Mouse (Mus musculus): ENCODE measurements around the gene Nop2. TPM values are rescaled to one million over a fixed set of nuclear protein-coding genes. Genes with fewer than 3 reads are reported as not detected.

Nop2 gene
- total RNA-seq, 2 experiments from 2014 or later: 24.4 to 25.3 TPM

- peak; percentile 60 for DNase-seq
These were observed 20.8 kb upstream of the Nop2 start for GRCm38 (mm10) chr6:125110927-125111326.

GRCm38 (mm10) chr6:125112553-125112952 is 19.2 kb upstream of the Nop2 start:
- no peak for DNase-seq

GRCm38 (mm10) chr6:125119387-125119786 is 12.3 kb upstream of the Nop2 start:
- no peak for DNase-seq

GRCm38 (mm10) chr6:125128724-125129123 is 3.0 kb upstream of the Nop2 start:
- DNase-seq: no peak

- no peak for DNase-seq
These were observed 1.9 kb upstream of the Nop2 start for GRCm38 (mm10) chr6:125129710-125130402.

- no peak for DNase-seq
These were observed 761 bp downstream of the Nop2 start for GRCm38 (mm10) chr6:125132470-125132869.

GRCm38 (mm10) chr6:125137002-125137671 is 5.4 kb downstream of the Nop2 start:
- DNase-seq: peak; percentile 68

GRCm38 (mm10) chr6:125139747-125140146 is 8.0 kb downstream of the Nop2 start:
- no peak for DNase-seq

- no peak for DNase-seq
These were observed 10.7 kb downstream of the Nop2 start for GRCm38 (mm10) chr6:125142436-125142835.

GRCm38 (mm10) chr6:125143128-125143527 is 11.4 kb downstream of the Nop2 start:
- DNase-seq: no peak

GRCm38 (mm10) chr6:125143904-125144303 is 12.2 kb downstream of the Nop2 start:
- DNase-seq: no peak

GRCm38 (mm10) chr6:125145001-125145400 is 13.3 kb downstream of the Nop2 start, which contains the start of gene Iffo1:
Gene Iffo1 (plus strand): TSS chr6:125145241.
- peak; percentile 91 for DNase-seq

- no peak for DNase-seq
These were observed 13.8 kb downstream of the Nop2 start for GRCm38 (mm10) chr6:125145479-125145951.

- no peak for DNase-seq
These were observed 14.4 kb downstream of the Nop2 start for GRCm38 (mm10) chr6:125146148-125146547.

GRCm38 (mm10) chr6:125146797-125147196 is 15.1 kb downstream of the Nop2 start:
- peak; percentile 61 for DNase-seq

GRCm38 (mm10) chr6:125147329-125147728 is 15.6 kb downstream of the Nop2 start:
- DNase-seq: no peak

- DNase-seq: peak; percentile 78
These were observed 16.7 kb downstream of the Nop2 start for GRCm38 (mm10) chr6:125148251-125148925.

GRCm38 (mm10) chr6:125148926-125149568 is 17.3 kb downstream of the Nop2 start:
- DNase-seq: peak; percentile 71

- DNase-seq: no peak
These were observed 17.9 kb downstream of the Nop2 start for GRCm38 (mm10) chr6:125149569-125149950.

- peak; percentile 67 for DNase-seq
These were observed 20.7 kb downstream of the Nop2 start for GRCm38 (mm10) chr6:125152212-125153017.

- no peak for DNase-seq
These were observed 21.3 kb downstream of the Nop2 start for GRCm38 (mm10) chr6:125153018-125153389.

GRCm38 (mm10) chr6:125153682-125154081 is 22.0 kb downstream of the Nop2 start:
- DNase-seq: no peak
